Mouse (Mus musculus) hindbrain, embryonic 13.5 days (tissue): Measurements from ENCODE around the gene Kdm5c. TPM values are rescaled to one million over a fixed set of nuclear protein-coding genes. Genes with fewer than 3 reads are reported as not detected.

ENCODE experiments used
- ATAC-seq: fragments of 200-750 bp; cut with Nextera tagmentation; 2 replicates; pipeline ENCODE4 v1.8.0; 2017; ENCODE audit warnings: moderate TSS enrichment; ENCODE audit not compliant: low FRiP score
- H3K27ac ChIP-seq: fragments of 300-500 bp; sonication (generic); 2 replicates; pipeline ENCODE4 v1.5.1; 2015; ENCODE audit warnings: inconsistent platforms, mild to moderate bottlenecking, moderate library complexity
- H3K27me3 ChIP-seq: fragments of 300-500 bp; sonication (generic); 2 replicates; pipeline ENCODE4 v1.6.1; 2015; ENCODE audit warnings: mild to moderate bottlenecking, inconsistent platforms
- H3K36me3 ChIP-seq: fragments of 300-500 bp; sonication (generic); 2 replicates; pipeline ENCODE4 v1.6.1; 2015; ENCODE audit warnings: mild to moderate bottlenecking, inconsistent platforms
- H3K4me1 ChIP-seq: fragments of 300-500 bp; sonication (generic); replicated peaks from 2 replicates; pipeline ENCODE4 v1.6.1; 2015; ENCODE audit warnings: inconsistent platforms
- H3K4me2 ChIP-seq: fragments of 300-500 bp; sonication (generic); 2 replicates; pipeline ENCODE4 v1.6.1; 2015; ENCODE audit warnings: inconsistent platforms, mild to moderate bottlenecking, moderate library complexity
- H3K4me3 ChIP-seq: fragments of 300-500 bp; sonication (generic); 2 replicates; pipeline ENCODE4 v1.5.1; 2015; ENCODE audit warnings: mild to moderate bottlenecking, inconsistent platforms
- H3K9ac ChIP-seq: fragments of 300-500 bp; sonication (generic); 2 replicates; pipeline ENCODE4 v1.6.1; 2015; ENCODE audit warnings: mild to moderate bottlenecking, inconsistent platforms
- H3K9me3 ChIP-seq: fragments of 300-500 bp; sonication (generic); 2 replicates; pipeline ENCODE4 v1.6.1; 2016; ENCODE audit warnings: inconsistent platforms
- WGBS: fragments of 180-500 bp; shearing (Covaris S2); methylation state at CpG from one replicate; pipeline ENCODE4 v1.1.7; 2015; 5-methylcytosine and 5-hydroxymethylcytosine counted together
- polyA plus RNA-seq: library from polyadenylated mRNA; unstranded; fragments of >200 nt; fragmentation: Nextera tagmentation; extraction: Ambion mirVana; gene quantifications from 2 replicates; pipeline ENCODE4 v1.2.1, GENCODE M21; 2015

The Kdm5c gene
- polyA plus RNA-seq, 1 experiment from 2014 or later: 35.2 TPM

- H3K4me1 ChIP-seq: no peaks in the 10 kb centered on the region
- no peak overlapping the region for H3K4me3 ChIP-seq
- no peak overlapping the region for H3K9ac ChIP-seq
- H3K27ac ChIP-seq: no peak overlapping the region
- ATAC-seq: no peak
- no peak overlapping the region for H3K4me2 ChIP-seq
- H3K36me3 ChIP-seq: no peaks in the 10 kb centered on the region
- peaks cover 37% of the 10 kb centered on the region for H3K27me3 ChIP-seq
- WGBS: 64% methylated on average over 2 of the region's 2 CpGs
- H3K9me3 ChIP-seq: no peaks in the 10 kb centered on the region
These were observed 75.1 kb downstream of the Kdm5c start for GRCm38 (mm10) chrX:152307942-152308341.

GRCm38 (mm10) chrX:152320535-152320934, 87.7 kb downstream of the Kdm5c start:
- no peaks in the 10 kb centered on the region for H3K9me3 ChIP-seq
- no peak overlapping the region for H3K4me3 ChIP-seq
- H3K9ac ChIP-seq: no peak overlapping the region
- ATAC-seq: no peak
- H3K27me3 ChIP-seq: peaks cover 48% of the 10 kb centered on the region
- no peaks in the 10 kb centered on the region for H3K4me1 ChIP-seq
- no peak overlapping the region for H3K4me2 ChIP-seq
- H3K36me3 ChIP-seq: no peaks in the 10 kb centered on the region
- 88% methylated on average over 4 of the region's 4 CpGs for WGBS
- no peak overlapping the region for H3K27ac ChIP-seq

DNA sequence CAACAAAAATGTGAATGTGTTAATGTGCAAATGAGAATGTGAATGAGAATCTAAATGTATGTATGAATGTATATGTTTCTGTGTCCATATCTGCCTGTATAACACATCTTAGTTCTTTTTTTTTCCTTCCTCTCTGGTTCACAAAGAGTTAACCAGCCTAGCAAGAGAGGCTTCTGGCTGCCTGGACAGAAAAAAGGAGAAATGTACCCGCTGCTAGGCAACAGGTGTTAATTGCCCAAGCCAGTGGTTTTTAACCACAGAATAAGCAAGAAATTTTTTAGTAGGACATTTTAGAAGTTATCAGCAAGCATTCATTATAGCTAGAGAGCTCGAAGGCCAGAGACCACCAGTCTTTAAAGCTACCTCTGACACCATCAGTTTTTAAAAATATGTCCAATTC, 90.0 kb downstream of the Kdm5c start:
- 48% methylated on average over 2 of the region's 2 CpGs for WGBS
- Histone ChIP-seq H3K9me3 (no peaks in the 10 kb centered on the region), H3K4me2 (no peak overlapping the region), H3K4me1 (peaks cover 11% of the 10 kb centered on the region; the same call in 1 of the 2 replicates), H3K36me3 (no peaks in the 10 kb centered on the region), H3K27me3 (peaks cover 58% of the 10 kb centered on the region), H3K9ac (no peak overlapping the region), H3K4me3 (no peak overlapping the region), H3K27ac (no peak overlapping the region)
- no peak for ATAC-seq

DNA sequence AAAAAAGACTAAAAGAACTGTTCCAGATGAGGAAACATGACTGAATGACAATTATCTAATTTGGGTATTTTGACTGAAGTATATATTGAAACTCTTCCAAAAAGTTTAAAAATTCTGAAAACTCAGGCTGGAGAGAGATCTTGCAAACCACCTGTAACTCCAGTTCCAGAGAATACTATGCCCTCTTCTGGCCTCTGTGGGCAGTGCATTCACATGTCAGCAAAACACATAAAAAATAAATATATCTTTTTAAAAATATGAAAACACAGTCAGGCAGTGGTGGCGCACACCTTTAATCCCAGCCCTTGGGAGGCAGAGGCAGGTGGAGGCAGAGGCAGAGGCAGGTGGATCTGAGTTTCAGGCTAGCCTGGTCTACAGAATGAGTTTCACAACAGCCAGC, 90.8 kb downstream of the Kdm5c start:
- no peak overlapping the region for H3K27ac ChIP-seq
- H3K4me1 ChIP-seq: peaks cover 12% of the 10 kb centered on the region; the same call in 1 of the 2 replicates
- H3K36me3 ChIP-seq: no peaks in the 10 kb centered on the region
- no peak for ATAC-seq
- H3K27me3 ChIP-seq: peaks cover 62% of the 10 kb centered on the region
- no peak overlapping the region for H3K4me2 ChIP-seq
- H3K9ac ChIP-seq: no peak overlapping the region
- H3K4me3 ChIP-seq: no peak overlapping the region
- no peaks in the 10 kb centered on the region for H3K9me3 ChIP-seq
- WGBS: 100% methylated on average over 1 of the region's 1 CpGs

Other genes starting within 250 kb of the Kdm5c start
- gene Hsd17b10, start 231.2 kb upstream of the Kdm5c start, polyA plus RNA-seq: 126 and 128 TPM in 2 replicates
- gene Ribc1, start 216.7 kb upstream of the Kdm5c start, polyA plus RNA-seq: 2.6 and 2.9 TPM in 2 replicates
- 84.4 and 88.4 TPM in 2 replicates for gene Smc1a, start 216.6 kb upstream of the Kdm5c start, polyA plus RNA-seq
- gene Iqsec2, start 88.8 kb upstream of the Kdm5c start, polyA plus RNA-seq: 4.4 and 5.6 TPM in 2 replicates
- gene Kantr, start 94.5 kb downstream of the Kdm5c start, polyA plus RNA-seq: 26.5 and 26.6 TPM in 2 replicates
- gene Tspyl2, start 109.4 kb downstream of the Kdm5c start, polyA plus RNA-seq: 55.6 and 56.5 TPM in 2 replicates
- gene Gpr173, start 135.7 kb downstream of the Kdm5c start, polyA plus RNA-seq: 8.9 and 10.1 TPM in 2 replicates